Mouse (Mus musculus): ENCODE measurements around the gene 1600002K03Rik.
"Not testable (repeated sequence)": the region's sequence is repeated elsewhere in the genome, so short reads cannot be mapped to it uniquely, and the experiment has no call there.

The 1600002K03Rik gene

DNA sequence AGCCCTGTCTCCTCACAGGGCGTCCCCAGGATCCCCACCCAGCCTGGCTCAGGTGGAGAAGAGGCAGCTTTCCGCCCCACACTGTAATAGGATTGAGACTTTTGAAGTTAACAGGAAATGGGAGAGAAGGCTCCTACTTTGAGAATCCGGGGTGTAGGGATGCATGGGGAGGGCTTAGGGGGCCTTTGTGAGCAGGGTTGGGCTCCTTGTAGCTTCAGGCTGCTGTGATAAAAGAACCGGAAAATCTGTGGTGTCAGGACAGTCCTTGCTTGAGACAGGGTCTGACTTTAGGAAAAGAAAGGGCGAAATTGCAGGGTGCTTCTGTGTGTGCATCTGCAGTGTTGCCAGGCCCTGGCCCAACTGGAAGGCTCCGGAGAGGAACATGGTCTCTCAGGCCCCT is 27.7 kb downstream of the 1600002K03Rik start:
- in situ Hi-C loops (cut with MboI; ENCODE audit: unreplicated experiment in 2 of 2) = no loop called here

DNA sequence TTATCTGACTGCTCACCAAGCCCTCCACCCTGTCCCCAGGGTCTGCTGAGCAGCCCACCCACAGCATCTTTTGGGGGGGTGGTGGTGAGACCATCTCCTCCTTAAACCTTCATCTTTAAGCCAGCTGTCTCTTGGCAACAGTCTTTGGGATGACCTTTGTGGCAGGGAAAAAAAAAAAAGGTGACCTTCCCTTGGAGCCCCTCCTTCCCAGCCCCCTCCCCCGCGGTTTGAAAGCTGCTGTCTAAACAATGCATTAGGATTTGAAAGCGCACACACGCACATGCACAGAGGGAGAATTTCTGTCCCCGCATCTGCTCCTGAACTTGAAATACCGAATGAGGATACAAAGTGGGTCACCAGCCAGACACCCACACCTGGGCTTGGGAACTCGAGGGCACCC is 31.3 kb downstream of the 1600002K03Rik start:
- in situ Hi-C loops (cut with MboI; ENCODE audit: unreplicated experiment in 2 of 2) = no loop called here

- in situ Hi-C loops (cut with MboI; ENCODE audit: unreplicated experiment in 2 of 2) = no loop called here
Observed at GRCm38 (mm10) chr10:80207201-80207600, 34.5 kb downstream of the 1600002K03Rik start.

DNA sequence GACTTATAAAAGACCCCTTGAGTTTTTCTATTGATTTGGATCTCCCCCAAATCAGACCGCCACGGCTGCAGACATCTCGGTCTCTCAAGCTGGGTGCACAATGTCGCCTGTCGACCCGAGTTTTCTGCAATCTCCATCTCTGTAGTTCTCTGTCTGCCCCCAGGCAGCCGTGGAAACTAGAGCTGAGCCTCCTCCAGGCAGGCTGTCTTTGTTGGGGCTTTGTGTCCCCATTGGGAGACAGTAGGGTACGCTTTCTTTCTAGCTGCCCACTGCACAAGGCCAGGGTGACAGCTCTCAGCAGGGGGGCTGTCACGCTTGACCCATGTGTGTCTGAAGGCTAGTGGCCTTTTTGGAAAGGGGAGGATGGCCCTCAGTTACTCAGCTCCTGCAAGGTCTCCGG is 34.9 kb downstream of the 1600002K03Rik start:
- in situ Hi-C loops (cut with MboI; ENCODE audit: unreplicated experiment in 2 of 2) = no loop called here

DNA sequence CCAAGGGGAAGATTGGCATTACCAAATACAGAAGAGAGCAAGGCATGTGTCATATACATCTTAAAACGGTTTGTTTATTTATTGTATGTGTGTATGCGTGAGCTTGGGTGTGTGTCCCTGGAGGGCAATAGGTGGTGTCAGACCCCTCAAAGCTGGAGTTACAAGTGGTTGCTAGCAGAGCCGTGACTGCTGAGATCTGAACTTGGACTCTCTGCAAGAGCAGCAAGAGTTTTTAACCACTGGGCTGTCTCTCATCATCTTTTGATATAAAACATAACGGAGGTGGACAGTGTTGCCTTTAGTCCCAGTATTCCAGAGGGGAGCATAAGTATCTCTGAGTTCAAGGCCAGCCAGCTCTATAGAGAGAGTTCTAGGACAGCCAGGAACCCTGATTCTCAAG is 35.5 kb downstream of the 1600002K03Rik start:
- in situ Hi-C loops (cut with MboI; ENCODE audit: unreplicated experiment in 2 of 2) = no loop called here

- in situ Hi-C loops (cut with MboI; ENCODE audit: unreplicated experiment in 2 of 2) = no loop called here
Observed at GRCm38 (mm10) chr10:80208841-80209371, 36.2 kb downstream of the 1600002K03Rik start.

DNA sequence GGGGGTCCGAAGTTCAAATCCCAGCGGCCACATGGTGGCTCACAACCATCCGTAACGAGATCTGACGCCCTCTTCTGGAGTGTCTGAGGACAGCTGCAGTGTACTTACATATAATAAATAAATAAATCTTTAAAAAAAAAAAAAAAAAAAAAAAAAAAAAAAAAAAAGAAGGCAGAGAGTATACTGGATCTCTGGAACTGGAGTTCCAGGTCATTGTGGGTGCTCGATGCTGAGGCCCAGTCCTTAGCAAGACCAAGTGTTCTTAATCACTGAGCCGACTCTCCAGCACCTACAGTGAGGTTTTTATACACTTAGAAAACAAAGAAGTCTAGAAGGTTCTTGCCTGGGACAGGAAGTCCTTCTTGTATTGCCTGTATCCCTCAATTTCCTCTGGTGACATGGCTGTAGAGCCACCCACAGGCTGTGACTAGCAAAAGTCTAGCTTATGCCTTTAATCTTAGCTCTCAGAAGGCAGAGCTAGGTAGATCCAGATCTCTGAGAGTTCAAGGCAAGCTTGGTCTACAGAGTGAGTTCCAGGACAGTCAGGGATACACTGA is 38.9 kb downstream of the 1600002K03Rik start:
- in situ Hi-C loops (cut with MboI; ENCODE audit: unreplicated experiment in 2 of 2) = not testable (repeated sequence)

DNA sequence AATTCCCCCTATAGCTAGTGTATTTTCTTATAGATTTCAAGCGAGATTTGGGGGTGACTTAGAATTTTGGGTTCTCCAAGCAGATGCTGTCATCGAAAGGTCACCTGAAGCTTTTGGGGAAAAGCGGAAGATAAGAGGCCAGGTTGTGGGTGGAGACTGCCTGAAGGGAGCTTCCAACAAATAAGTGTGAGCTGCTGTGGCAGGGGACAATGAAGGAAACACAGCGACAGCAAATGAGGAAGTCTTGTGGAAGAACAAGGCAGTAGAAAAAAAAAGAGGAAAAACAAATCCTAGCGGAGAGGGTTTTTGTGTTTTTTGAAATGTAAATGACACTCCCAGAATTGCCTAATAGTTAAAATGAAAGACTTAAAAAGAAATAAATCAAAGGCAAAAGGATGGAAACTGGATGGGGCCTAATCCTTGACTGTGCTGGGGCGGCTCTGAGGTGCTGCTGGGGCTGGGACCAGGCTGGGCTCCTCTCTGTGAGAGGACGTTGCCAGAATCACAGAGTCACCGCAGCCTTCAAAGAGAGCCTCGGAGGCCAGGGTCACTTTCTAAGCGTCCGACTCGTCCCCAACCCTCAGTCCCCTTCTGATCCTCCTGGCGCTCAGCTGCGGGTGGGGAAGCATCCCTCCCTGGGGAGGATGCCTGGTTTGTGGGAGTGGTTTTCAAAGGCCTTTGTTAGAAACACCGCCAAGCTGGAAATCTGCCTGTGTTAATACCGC is 42.5 kb downstream of the 1600002K03Rik start:
- in situ Hi-C loops (cut with MboI; ENCODE audit: unreplicated experiment in 2 of 2) = no loop called here

DNA sequence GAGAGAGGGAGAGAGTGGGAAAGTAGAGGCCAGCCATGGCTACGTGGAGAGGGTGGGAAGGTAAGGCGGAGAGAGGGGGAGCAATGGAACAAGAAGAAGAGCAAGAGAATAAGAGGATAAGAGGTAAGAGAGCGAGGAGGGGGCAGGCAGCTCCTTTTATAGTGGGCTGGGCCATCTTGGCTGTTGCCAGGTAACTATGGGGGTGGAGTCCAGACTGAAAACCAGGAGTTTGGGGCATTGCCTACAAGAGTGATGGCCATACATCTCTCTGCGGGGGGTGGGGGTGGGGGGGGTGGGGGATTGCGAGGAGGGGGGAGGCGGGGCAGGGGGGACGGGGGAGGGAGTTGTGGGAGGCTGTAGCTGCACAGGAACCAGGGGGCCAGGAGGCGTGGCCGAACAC is 47.9 kb downstream of the 1600002K03Rik start:
- in situ Hi-C loops (cut with MboI; ENCODE audit: unreplicated experiment in 2 of 2) = no loop called here

DNA sequence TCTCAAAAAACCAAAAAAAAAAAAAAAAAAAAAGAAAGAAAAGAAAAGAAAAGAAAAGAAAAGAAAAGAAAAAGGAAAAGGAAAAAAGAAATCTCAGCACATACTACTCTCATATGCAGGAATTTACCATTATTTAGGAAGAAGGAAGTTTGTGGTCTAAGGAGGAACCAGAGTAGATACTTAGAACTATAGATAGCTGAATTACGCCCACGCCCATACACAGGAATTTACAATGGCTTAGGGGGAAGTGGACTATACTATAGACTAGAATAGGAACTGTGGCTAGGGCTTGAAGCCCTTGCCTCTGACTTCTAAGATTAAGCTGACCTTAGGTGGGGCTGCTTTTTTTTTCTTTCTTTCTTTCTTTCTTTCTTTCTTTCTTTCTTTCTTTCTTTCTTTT is 50.4 kb downstream of the 1600002K03Rik start:
- in situ Hi-C loops (cut with MboI; ENCODE audit: unreplicated experiment in 2 of 2) = not testable (repeated sequence)
